Mouse (Mus musculus) heart, embryonic 16.5 days (tissue): ENCODE measurements at regions not wholly inside any gene's neighbourhood (a gene's known extent, or its start where the extent isn't known, plus 50 kb on each side); places are given as distances from the start of the nearest gene placed in this dataset.

Experiments used
- ATAC-seq: fragments of 200-750 bp; cut with Nextera tagmentation; replicated peaks from 2 replicates; pipeline ENCODE4 v1.8.0; 2017; ENCODE audit warnings: moderate number of reproducible peaks; ENCODE audit not compliant: insufficient read depth, low FRiP score; ENCODE audit errors: extremely low read depth
- H3K27ac ChIP-seq: fragments of 300-500 bp; sonication (generic); 2 replicates; pipeline ENCODE4 v1.5.1; 2014; ENCODE audit warnings: mild to moderate bottlenecking, low read length, control low read depth, moderate library complexity
- H3K27me3 ChIP-seq: fragments of 300-500 bp; sonication (generic); 2 replicates; pipeline ENCODE4 v1.6.1; 2014; ENCODE audit warnings: low read length, mixed read lengths; ENCODE audit not compliant: control insufficient read depth, insufficient read depth
- H3K36me3 ChIP-seq: fragments of 300-500 bp; sonication (generic); 2 replicates; pipeline ENCODE4 v1.6.1; 2014; ENCODE audit not compliant: control insufficient read depth, insufficient read depth
- H3K4me1 ChIP-seq: fragments of 300-500 bp; sonication (generic); 2 replicates; pipeline ENCODE4 v1.6.1; 2014; ENCODE audit warnings: low read length, mixed read lengths; ENCODE audit not compliant: control insufficient read depth, insufficient read depth
- H3K4me2 ChIP-seq: fragments of 300-500 bp; sonication (generic); 2 replicates; pipeline ENCODE4 v1.6.1; 2014; ENCODE audit warnings: low read depth, mild to moderate bottlenecking, control low read depth, low read length
- H3K4me3 ChIP-seq: fragments of 300-500 bp; sonication (generic); 2 replicates; pipeline ENCODE4 v1.5.1; 2014; ENCODE audit warnings: mild to moderate bottlenecking, control low read depth, low read length
- H3K9ac ChIP-seq: fragments of 300-500 bp; sonication (generic); 2 replicates; pipeline ENCODE4 v1.6.1; 2014; ENCODE audit warnings: low read length, control low read depth
- H3K9me3 ChIP-seq: fragments of 300-500 bp; sonication (generic); replicated peaks from 2 replicates; pipeline ENCODE4 v1.6.1; 2016; ENCODE audit warnings: low read length; ENCODE audit not compliant: control insufficient read depth
- WGBS: fragments of 180-500 bp; shearing (Covaris S2); extraction: QIAGEN DNeasy Blood & Tissue Kit; methylation state at CpG from one replicate; pipeline ENCODE4 v1.1.7; 2014; 5-methylcytosine and 5-hydroxymethylcytosine counted together

DNA sequence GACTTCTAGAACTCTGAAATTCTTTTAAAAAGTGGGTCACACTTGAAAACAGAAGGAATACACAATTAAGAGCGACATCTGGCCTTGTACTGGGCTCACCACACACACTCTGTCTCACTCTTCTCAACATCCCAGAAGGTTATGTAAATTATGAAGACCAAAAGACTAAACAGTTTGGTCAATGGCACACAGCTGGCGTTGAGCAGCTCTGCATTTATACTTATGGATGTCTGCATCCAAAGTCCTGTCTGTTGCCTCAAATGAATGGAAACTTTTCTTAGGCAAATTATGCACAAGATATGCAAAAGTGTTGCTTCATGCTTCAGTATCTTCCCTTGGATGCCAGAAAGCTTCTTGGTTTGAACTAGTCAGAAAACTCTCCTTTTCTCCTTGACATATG, 323.5 kb downstream of the Ppp3ca start:
- no peaks in the 10 kb centered on the region for H3K27me3 ChIP-seq
- H3K36me3 ChIP-seq: no peaks in the 10 kb centered on the region
- no peak for ATAC-seq
- H3K4me1 ChIP-seq: no peaks in the 10 kb centered on the region
- no peak overlapping the region for H3K4me2 ChIP-seq
- no peak overlapping the region for H3K9ac ChIP-seq
- H3K9me3 ChIP-seq: no peaks in the 10 kb centered on the region
- H3K27ac ChIP-seq: no peak overlapping the region
- H3K4me3 ChIP-seq: no peak overlapping the region
- 82% methylated on average over 2 of the region's 2 CpGs for WGBS

DNA sequence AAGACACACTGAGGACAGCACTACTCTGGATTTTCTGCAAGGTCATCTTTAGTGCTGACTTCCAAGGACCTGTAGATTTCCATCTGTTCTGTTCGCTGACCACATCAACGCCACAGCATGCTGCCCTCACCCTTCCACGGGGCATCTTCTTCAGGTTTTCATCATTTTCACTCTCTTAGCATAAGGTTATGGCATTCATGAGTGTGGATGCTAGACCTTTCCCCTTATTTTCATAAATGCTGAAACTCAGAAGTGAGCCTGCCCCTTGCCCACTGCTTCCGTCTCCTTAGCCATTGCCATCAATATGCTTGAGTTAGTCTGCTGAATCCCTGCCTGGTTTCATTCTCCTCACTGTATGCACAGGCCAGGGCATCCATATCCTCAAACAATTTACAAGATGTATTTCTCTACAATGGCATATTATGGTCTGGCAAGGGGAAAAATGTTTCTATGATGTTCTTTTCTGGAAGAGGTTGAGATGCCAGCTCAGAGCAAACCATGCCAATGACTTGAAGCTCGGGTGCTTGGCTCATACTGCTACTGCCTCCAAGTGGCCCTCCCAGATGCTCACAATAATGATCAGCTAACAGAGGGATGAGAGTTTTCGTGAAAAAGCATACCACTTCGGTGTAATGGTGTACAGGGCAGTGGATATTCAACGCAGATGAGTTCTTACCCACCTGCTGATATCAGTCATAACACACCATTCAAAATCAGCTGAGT, 324.6 kb downstream of the Ppp3ca start:
- Histone ChIP-seq H3K27me3 (no peaks in the 10 kb centered on the region), H3K9me3 (no peaks in the 10 kb centered on the region), H3K4me2 (no peak overlapping the region), H3K9ac (no peak overlapping the region), H3K4me3 (no peak overlapping the region), H3K4me1 (no peaks in the 10 kb centered on the region), H3K27ac (no peak overlapping the region), H3K36me3 (no peaks in the 10 kb centered on the region)
- no peak for ATAC-seq
- WGBS: 86% methylated on average over 8 of the region's 8 CpGs

DNA sequence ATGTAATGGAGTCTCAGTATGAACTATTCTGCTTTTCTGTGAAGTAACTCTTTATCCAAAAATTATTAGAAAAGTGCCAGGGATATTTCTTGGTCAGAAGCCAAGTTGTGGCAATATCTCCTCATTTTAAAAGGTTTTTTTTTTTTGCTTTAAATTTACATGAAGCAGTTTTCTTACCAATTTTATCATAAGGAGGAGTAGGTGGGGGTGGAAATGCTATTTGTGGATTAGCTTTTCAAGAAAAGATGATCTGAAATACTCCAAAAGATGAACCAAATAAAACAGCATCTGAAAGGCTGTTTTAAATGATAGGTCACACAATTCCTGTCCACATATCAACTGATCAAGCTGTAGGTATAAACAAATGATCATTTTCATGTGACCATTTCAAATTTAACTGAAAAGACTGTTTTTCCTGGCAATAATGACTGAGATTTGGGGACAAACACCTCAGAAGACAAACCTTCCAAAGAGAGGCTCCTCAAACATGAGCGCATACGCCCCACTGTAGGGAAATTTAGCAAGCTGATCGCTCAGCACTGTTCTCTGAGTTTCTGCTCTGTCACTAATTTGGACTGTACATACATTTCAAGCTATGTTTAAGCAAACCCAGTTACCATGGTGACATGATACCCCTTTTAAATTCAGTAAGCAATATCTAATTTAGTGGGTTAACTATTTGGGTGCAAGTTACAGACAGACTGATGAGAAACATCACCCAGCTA, 325.8 kb downstream of the Ppp3ca start:
- Histone ChIP-seq H3K4me1 (no peaks in the 10 kb centered on the region), H3K27me3 (no peaks in the 10 kb centered on the region), H3K36me3 (no peaks in the 10 kb centered on the region), H3K27ac (no peak overlapping the region), H3K9ac (no peak overlapping the region), H3K9me3 (no peaks in the 10 kb centered on the region), H3K4me2 (no peak overlapping the region), H3K4me3 (no peak overlapping the region)
- no peak for ATAC-seq
- 89% methylated on average over 3 of the region's 3 CpGs for WGBS

DNA sequence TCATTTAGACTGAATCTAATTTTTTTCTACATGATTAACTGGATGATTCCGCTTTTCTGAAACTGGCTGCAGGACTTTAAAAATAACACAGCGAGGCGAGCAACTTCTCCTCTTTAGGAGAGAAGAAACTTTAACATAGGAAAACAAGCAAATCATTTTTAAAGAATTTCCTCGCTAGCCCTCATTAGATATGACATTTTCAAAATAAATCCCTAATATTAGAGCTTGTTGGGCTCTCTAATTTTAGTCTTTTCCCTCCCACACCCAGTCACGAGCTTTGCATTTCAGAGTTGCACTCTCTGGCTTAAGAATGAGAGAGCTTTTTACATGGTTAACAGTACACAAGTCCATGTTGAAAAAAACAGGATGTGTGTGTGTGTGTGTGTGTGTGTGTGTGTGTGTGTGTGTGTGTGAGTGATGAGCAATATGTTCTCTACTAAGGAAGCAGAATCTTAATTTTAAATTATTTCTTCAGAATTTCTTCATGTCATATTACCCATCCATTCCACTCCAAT, 326.5 kb downstream of the Ppp3ca start:
- Histone ChIP-seq H3K4me3 (no peak overlapping the region), H3K4me2 (no peak overlapping the region), H3K9ac (no peak overlapping the region), H3K9me3 (no peaks in the 10 kb centered on the region), H3K27ac (no peak overlapping the region), H3K27me3 (no peaks in the 10 kb centered on the region), H3K4me1 (no peaks in the 10 kb centered on the region), H3K36me3 (no peaks in the 10 kb centered on the region)
- no peak for ATAC-seq
- WGBS: 66% methylated on average over 5 of the region's 5 CpGs

DNA sequence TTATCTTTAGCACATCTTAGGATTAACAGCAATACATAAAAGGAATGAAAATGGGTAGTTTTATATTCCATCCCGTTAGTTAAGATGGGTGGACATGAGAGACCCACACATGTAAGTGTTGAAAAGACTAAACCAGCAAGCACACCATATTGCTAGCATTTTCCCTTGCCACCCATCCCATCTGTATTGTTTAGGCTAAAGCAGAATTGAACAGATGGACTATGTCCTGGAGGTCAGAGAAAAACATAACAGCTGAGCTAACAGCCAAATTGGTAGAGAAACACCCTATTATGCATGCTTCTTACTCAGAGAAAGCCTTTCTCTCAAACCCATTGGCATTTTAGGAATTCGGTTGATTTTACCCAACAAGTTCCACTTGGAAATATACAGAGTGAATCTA, 329.3 kb upstream of the Emcn start:
- H3K4me2 ChIP-seq: no peak overlapping the region
- no peaks in the 10 kb centered on the region for H3K4me1 ChIP-seq
- H3K9ac ChIP-seq: no peak overlapping the region
- H3K27ac ChIP-seq: no peak overlapping the region
- H3K36me3 ChIP-seq: no peaks in the 10 kb centered on the region
- ATAC-seq: no peak
- 67% methylated on average over 2 of the region's 2 CpGs for WGBS
- no peak overlapping the region for H3K4me3 ChIP-seq
- no peaks in the 10 kb centered on the region for H3K27me3 ChIP-seq
- H3K9me3 ChIP-seq: no peaks in the 10 kb centered on the region

DNA sequence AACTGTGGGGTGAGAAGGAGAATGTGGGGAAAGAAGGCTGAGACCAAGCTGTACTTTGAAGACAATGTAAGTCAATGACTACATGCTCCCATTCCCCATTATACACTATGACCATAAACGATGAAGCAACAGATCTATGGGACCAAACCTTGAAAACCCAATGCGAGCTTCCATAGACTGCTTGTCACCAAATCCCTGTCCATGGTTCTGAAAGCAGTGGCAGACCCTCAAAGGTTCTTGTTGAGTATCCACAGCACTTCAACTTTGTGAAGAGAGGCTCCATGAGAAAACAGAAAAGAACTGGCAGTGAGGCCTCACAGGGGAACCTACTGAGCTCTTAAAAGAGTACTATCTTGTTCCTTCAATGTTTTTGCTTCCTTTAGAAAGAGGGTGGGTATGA, 326.2 kb upstream of the Emcn start:
- H3K27ac ChIP-seq: no peak overlapping the region
- H3K4me3 ChIP-seq: no peak overlapping the region
- no peaks in the 10 kb centered on the region for H3K4me1 ChIP-seq
- 52% methylated on average over 2 of the region's 2 CpGs for WGBS
- no peak overlapping the region for H3K9ac ChIP-seq
- no peaks in the 10 kb centered on the region for H3K36me3 ChIP-seq
- ATAC-seq: no peak
- H3K9me3 ChIP-seq: no peaks in the 10 kb centered on the region
- H3K27me3 ChIP-seq: no peaks in the 10 kb centered on the region
- H3K4me2 ChIP-seq: no peak overlapping the region

DNA sequence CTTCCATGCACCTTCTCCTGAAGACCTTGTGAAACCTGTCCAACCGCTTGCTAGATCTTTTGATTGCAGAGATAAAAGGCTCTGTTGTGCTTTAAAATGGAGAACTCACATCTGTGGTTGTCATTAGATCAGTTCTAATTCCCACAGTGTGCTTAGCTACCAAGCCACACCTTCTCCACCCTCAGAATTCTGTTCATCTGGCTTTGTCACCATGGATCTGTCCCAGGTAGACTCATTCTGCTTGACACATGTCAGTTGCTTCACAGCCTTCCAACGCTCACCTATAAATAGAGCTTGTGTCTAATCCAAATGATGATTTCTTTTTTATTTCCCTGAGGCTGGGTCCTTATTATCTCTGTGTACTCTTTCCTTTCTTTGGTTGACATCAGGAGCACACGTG, 325.7 kb upstream of the Emcn start:
- no peak overlapping the region for H3K4me2 ChIP-seq
- no peaks in the 10 kb centered on the region for H3K9me3 ChIP-seq
- 72% methylated on average over 3 of the region's 3 CpGs for WGBS
- no peaks in the 10 kb centered on the region for H3K36me3 ChIP-seq
- no peak overlapping the region for H3K4me3 ChIP-seq
- H3K27ac ChIP-seq: no peak overlapping the region
- no peaks in the 10 kb centered on the region for H3K27me3 ChIP-seq
- no peaks in the 10 kb centered on the region for H3K4me1 ChIP-seq
- no peak for ATAC-seq
- H3K9ac ChIP-seq: no peak overlapping the region

DNA sequence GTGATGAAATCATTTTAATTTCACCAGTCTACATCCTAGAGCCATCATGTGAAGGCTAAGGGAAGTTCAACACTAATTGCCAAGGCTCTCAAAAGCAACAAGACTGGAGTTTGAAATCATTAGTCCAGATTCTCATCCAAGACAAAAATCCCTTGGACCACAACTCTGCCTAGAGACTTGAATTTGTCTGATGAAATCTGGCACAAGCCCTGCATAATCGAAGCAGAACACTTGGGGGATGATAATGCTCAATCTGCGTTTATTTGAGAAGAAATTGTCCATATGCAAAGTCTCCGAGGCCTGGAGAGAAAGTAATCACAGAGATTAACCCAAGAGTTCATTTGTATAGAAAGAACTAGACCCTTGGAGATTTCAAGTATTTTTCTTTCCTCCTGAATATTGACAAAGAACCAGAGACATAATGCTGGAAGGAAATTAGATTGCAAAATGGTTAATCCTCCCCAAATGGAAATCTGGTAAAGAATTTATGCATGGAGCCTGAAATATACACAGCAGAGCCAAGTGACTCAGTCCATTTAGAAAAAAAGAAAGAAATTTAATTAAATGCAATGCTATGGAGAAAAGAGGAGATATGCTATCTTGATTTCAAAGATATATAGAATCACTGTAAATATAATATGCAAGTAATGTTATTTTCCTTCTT, 320.8 kb upstream of the Emcn start:
- no peaks in the 10 kb centered on the region for H3K36me3 ChIP-seq
- no peaks in the 10 kb centered on the region for H3K9me3 ChIP-seq
- no peak overlapping the region for H3K4me3 ChIP-seq
- no peak for ATAC-seq
- no peak overlapping the region for H3K9ac ChIP-seq
- 54% methylated on average over 3 of the region's 3 CpGs for WGBS
- no peaks in the 10 kb centered on the region for H3K4me1 ChIP-seq
- H3K27ac ChIP-seq: no peak overlapping the region
- no peaks in the 10 kb centered on the region for H3K27me3 ChIP-seq
- H3K4me2 ChIP-seq: no peak overlapping the region

DNA sequence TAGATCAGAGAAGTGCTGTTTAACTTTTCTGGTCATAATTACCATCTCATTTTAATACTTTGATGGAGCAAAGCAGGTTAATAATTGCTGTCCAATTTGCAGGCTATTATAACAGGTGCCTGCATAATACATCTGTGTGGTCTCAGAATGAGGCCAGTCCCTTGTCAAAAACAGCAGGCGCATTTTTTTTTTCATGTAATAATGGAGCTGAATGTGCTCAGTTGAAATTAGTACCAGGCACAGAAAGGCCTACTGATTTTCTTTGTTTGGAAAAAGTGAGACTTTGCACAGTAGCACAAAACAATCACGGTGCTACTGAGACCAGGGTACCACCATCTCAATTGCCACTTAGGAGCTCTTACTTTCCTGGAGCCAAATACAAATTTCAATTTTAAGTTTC, 311.3 kb upstream of the Emcn start:
- WGBS: 82% methylated on average over 2 of the region's 2 CpGs
- Histone ChIP-seq H3K4me2 (no peak overlapping the region), H3K9ac (no peak overlapping the region), H3K36me3 (no peaks in the 10 kb centered on the region), H3K4me3 (no peak overlapping the region), H3K27ac (no peak overlapping the region), H3K9me3 (no peaks in the 10 kb centered on the region), H3K4me1 (no peaks in the 10 kb centered on the region), H3K27me3 (no peaks in the 10 kb centered on the region)
- ATAC-seq: no peak
